Mouse (Mus musculus) thymus, adult 2 months (tissue): Measurements from ENCODE around the gene Cyp2d10.

ENCODE experiments used
- CTCF ChIP-seq: fragments of 200-500 bp; IDR thresholded peaks from 2 replicates; pipeline ENCODE4 v1.5.1; 2012; ENCODE audit warnings: mild to moderate bottlenecking, control low read depth, low read length, moderate library complexity, borderline replicate concordance; ENCODE audit not compliant: control insufficient read depth, poor library complexity, insufficient read depth; ENCODE audit errors: extremely low read depth
- POLR2A ChIP-seq: fragments of 200-500 bp; IDR thresholded peaks from 2 replicates; pipeline ENCODE4 v1.6.1; 2012; ENCODE audit warnings: mild to moderate bottlenecking, low read length, control low read depth, moderate library complexity; ENCODE audit not compliant: control insufficient read depth, poor library complexity, insufficient read depth; ENCODE audit errors: extremely low read depth

DNA sequence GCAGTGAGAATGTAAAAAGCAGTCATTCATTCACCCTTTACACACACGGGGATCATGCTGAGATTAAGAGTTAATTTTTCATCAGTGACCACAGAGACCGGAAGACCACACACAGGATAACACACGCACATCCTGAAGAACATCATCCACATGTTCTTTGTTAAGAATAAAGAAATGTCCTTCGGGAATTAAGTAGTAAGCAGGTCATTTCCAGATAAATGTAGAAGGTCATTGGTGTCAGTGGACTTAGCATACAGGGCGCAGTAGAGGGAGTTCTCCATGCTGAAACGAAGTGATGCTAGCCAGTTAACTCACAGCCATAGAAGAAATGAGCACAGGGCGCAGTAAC is 26.3 kb downstream of the Cyp2d10 start:
- TF ChIP-seq CTCF (no peak), POLR2A (no peak)
